Mouse (Mus musculus): ENCODE data around the gene Sorcs3. TPM values are rescaled to one million over a fixed set of nuclear protein-coding genes. Genes with fewer than 3 reads are reported as not detected.

The Sorcs3 gene
- polyA plus RNA-seq, 1 experiment from 2014 or later: 5.3 TPM

DNA sequence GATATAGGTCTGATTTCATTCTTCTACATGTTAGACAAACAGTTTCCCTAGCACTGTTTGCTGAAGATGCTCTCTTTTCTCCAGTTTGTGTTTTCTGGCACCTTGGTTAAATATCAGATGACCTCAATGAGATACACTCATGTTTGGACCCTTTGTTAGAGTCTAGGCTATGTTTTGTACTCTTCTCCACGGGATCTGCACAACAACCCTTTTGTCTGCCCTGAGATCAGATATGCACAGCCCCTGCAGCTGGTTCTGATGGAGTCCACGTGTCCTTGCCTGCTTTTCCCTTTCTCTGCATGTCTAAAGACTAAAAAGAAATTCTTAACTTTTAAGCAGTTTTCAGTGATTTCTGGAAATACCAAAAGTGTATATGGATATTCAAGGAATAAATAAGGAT lies 273.0 kb downstream of the Sorcs3 start:
- no peaks in the 10 kb centered on the region for H3K27me3 ChIP-seq (replicated peaks; ENCODE audit: control insufficient read depth, insufficient read depth, low read length)
- no peak overlapping the region for H3K9ac ChIP-seq (ENCODE audit: low read length)
- H3K36me3 ChIP-seq (ENCODE audit: control insufficient read depth, insufficient read depth, low read length): no peaks in the 10 kb centered on the region
- no peak overlapping the region for H3K4me2 ChIP-seq (ENCODE audit: low read length)
- 56% methylated on average over 2 of the region's 2 CpGs for WGBS
- ATAC-seq (no peak), DNase-seq (ENCODE audit: low spot score) (no peak)
- H3K27ac ChIP-seq (ENCODE audit: low read depth, low read length): no peak overlapping the region
- no peak overlapping the region for H3K4me3 ChIP-seq (ENCODE audit: low read depth, low read length)
- H3K4me1 ChIP-seq (ENCODE audit: control insufficient read depth, insufficient read depth, low read length): peaks cover 3% of the 10 kb centered on the region; the same call in 1 of the 2 replicates
- no peaks in the 10 kb centered on the region for H3K9me3 ChIP-seq (replicated peaks; ENCODE audit: control insufficient read depth, low read length)

DNA sequence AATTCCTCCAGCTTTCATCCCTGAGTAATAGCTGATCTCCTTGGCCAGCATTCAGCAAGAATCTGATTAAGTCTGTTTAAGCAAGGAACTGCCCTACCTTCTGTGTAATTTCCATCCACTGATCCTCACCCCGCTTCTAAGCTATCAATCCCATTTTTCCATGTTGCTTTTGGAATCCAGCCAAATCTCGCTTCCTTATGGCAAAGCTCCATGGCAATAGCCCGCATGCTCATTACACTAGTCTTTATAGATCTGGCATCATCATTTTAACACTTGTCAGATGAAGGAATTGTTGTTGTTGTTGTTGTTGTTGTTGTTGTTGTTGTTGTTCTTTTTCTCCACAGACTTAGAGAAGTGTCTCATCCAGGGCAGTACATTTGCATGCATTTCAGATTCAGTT lies 277.1 kb downstream of the Sorcs3 start:
- Histone ChIP-seq H3K4me2 (ENCODE audit: low read length) (no peak overlapping the region), H3K9ac (ENCODE audit: low read length) (no peak overlapping the region), H3K9me3 (replicated peaks; ENCODE audit: control insufficient read depth, low read length) (no peaks in the 10 kb centered on the region), H3K4me1 (ENCODE audit: control insufficient read depth, insufficient read depth, low read length) (peaks cover 3% of the 10 kb centered on the region; the same call in 1 of the 2 replicates), H3K36me3 (ENCODE audit: control insufficient read depth, insufficient read depth, low read length) (no peaks in the 10 kb centered on the region), H3K27ac (ENCODE audit: low read depth, low read length) (no peak overlapping the region), H3K4me3 (ENCODE audit: low read depth, low read length) (no peak overlapping the region), H3K27me3 (replicated peaks; ENCODE audit: control insufficient read depth, insufficient read depth, low read length) (no peaks in the 10 kb centered on the region)
- peak; percentile 63; the same call in 1 of the 2 replicates for ATAC-seq
- DNase-seq (ENCODE audit: low spot score): peak; percentile 69
- 42% methylated on average over 3 of the region's 3 CpGs for WGBS

DNA sequence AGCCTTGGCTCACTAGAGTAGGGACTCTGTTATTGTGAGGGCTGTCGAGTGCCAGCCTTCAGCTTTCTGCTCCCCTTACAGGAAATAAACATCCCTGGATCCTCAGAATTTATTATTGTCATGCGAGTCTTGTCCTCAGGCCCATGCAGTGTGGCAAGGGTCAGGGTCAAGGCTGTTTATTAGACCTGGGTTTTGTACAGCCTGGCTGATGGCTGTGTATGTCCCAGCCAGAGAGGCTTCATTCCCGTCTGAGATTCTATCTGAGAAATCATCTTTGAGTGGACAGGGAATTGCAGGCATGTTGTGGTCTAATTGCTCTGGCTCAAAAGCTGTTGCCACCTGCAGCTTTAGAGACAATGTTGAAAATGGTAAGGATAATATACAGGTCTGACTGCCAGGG lies 285.3 kb downstream of the Sorcs3 start:
- H3K4me2 ChIP-seq (ENCODE audit: low read length): no peak overlapping the region
- 0 out of 2 replicates have a peak, but pooled peaks have one; percentile 18 for ATAC-seq
- peak; percentile 13 for DNase-seq (ENCODE audit: low spot score)
- no peaks in the 10 kb centered on the region for H3K36me3 ChIP-seq (ENCODE audit: control insufficient read depth, insufficient read depth, low read length)
- H3K9ac ChIP-seq (ENCODE audit: low read length): no peak overlapping the region
- H3K27ac ChIP-seq (ENCODE audit: low read depth, low read length): no peak overlapping the region
- no peaks in the 10 kb centered on the region for H3K27me3 ChIP-seq (replicated peaks; ENCODE audit: control insufficient read depth, insufficient read depth, low read length)
- 68% methylated on average over 3 of the region's 3 CpGs for WGBS
- H3K4me3 ChIP-seq (ENCODE audit: low read depth, low read length): no peak overlapping the region
- H3K9me3 ChIP-seq (replicated peaks; ENCODE audit: control insufficient read depth, low read length): no peaks in the 10 kb centered on the region
- no peaks in the 10 kb centered on the region for H3K4me1 ChIP-seq (ENCODE audit: control insufficient read depth, insufficient read depth, low read length)

DNA sequence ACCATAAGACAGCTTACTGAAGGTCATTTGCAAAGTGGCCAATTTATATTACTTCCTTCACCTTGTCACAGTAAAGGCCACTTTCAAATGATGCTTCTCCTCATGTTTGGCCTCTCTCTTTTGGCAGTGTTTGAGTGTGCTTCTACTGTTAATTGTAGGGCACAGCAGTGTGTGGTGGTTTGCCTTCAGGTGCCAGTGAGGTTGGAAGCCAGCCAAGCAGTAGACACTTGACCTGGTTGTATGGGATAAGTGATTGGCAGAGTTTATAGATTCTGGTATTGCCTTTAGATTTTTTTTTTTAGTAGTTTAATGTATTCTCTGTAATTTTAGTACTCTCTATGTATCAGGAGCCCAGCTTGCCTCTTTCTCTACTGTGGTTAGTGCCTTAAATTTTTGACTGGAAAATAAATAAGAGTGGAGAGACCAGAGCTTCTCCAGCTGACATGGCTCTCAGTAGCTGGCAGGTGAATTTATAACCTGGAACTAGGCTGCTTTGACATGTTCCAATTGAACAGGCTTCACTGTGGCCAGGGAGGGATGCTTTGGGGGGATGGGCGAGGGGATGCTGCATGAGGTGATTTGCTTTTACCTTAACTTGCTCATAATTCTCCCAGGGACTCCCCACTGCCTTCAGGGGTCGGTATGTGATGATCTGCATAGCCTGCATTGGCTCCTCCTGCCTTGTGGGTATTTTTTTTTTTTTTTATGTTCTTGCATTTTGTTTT lies 298.2 kb downstream of the Sorcs3 start:
- no peaks in the 10 kb centered on the region for H3K27me3 ChIP-seq (replicated peaks; ENCODE audit: control insufficient read depth, insufficient read depth, low read length)
- no peak for ATAC-seq
- H3K36me3 ChIP-seq (ENCODE audit: control insufficient read depth, insufficient read depth, low read length): no peaks in the 10 kb centered on the region
- DNase-seq (ENCODE audit: low spot score): no peak
- no peak overlapping the region for H3K9ac ChIP-seq (ENCODE audit: low read length)
- H3K9me3 ChIP-seq (replicated peaks; ENCODE audit: control insufficient read depth, low read length): no peaks in the 10 kb centered on the region
- H3K4me1 ChIP-seq (ENCODE audit: control insufficient read depth, insufficient read depth, low read length): no peaks in the 10 kb centered on the region
- H3K4me2 ChIP-seq (ENCODE audit: low read length): no peak overlapping the region
- H3K27ac ChIP-seq (ENCODE audit: low read depth, low read length): no peak overlapping the region
- H3K4me3 ChIP-seq (ENCODE audit: low read depth, low read length): no peak overlapping the region
- WGBS: 69% methylated on average over 2 of the region's 2 CpGs

DNA sequence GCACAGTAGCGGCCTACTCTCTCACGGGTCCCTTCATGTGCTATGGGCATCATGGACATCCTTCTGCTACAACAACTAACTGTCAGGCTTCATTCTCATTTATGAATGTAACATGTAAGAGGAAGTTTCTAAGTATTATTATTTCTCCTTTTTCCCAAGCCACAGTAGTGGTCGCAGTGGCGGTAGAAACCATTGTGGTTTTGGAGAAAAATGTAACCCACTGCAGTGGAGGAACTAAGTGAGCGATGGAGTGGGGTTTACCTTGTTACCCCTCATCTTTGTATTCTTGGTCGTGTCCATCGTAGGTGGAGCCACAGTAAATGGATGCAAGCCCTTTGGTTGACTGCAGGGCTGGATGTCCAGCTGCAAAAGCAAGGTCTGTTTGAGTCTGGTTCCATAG lies 318.0 kb downstream of the Sorcs3 start:
- H3K27ac ChIP-seq (ENCODE audit: low read depth, low read length): no peak overlapping the region
- DNase-seq (ENCODE audit: low spot score): no peak
- no peak for ATAC-seq
- no peaks in the 10 kb centered on the region for H3K4me1 ChIP-seq (ENCODE audit: control insufficient read depth, insufficient read depth, low read length)
- H3K9ac ChIP-seq (ENCODE audit: low read length): no peak overlapping the region
- H3K9me3 ChIP-seq (replicated peaks; ENCODE audit: control insufficient read depth, low read length): no peaks in the 10 kb centered on the region
- 94% methylated on average over 7 of the region's 7 CpGs for WGBS
- no peak overlapping the region for H3K4me3 ChIP-seq (ENCODE audit: low read depth, low read length)
- no peak overlapping the region for H3K4me2 ChIP-seq (ENCODE audit: low read length)
- H3K27me3 ChIP-seq (replicated peaks; ENCODE audit: control insufficient read depth, insufficient read depth, low read length): no peaks in the 10 kb centered on the region
- no peaks in the 10 kb centered on the region for H3K36me3 ChIP-seq (ENCODE audit: control insufficient read depth, insufficient read depth, low read length)

DNA sequence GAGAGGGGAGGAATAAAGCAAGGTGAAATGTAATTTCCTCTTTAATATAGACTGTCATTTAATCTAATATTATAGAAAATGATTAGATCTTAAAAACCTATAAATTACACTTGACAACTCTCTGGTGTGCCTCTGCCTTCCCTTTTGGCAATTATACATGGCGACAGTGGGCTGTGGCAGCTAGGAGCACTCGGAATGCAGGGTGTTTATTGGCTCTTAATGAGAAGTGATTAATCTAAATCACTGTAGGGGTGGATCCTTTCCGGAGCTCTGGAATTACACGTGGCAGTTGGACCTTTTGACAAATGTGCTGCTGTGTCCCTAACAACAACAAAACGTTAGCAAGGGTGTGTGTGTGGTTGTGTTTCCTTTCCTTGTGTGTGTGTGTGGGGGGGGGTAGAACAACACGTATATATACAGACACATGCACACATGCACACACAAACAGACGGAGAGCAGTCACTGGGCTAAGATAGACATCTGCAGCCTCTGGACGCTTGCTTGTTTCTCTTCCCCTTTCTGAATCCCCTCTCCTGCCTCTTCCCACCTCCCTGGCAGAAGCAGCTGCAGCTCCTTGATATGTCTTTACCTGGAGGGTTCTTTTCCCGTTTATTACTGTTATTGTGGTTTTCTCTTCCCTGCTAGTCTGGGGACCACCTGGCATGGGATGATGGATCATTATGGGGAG lies 318.8 kb downstream of the Sorcs3 start:
- no peak overlapping the region for H3K9ac ChIP-seq (ENCODE audit: low read length)
- H3K27me3 ChIP-seq (replicated peaks; ENCODE audit: control insufficient read depth, insufficient read depth, low read length): no peaks in the 10 kb centered on the region
- no peak overlapping the region for H3K27ac ChIP-seq (ENCODE audit: low read depth, low read length)
- no peaks in the 10 kb centered on the region for H3K36me3 ChIP-seq (ENCODE audit: control insufficient read depth, insufficient read depth, low read length)
- WGBS: 39% methylated on average over 9 of the region's 9 CpGs
- no peak overlapping the region for H3K4me2 ChIP-seq (ENCODE audit: low read length)
- DNase-seq (ENCODE audit: low spot score): peak; percentile 17
- H3K9me3 ChIP-seq (replicated peaks; ENCODE audit: control insufficient read depth, low read length): no peaks in the 10 kb centered on the region
- no peak overlapping the region for H3K4me3 ChIP-seq (ENCODE audit: low read depth, low read length)
- ATAC-seq: no peak
- H3K4me1 ChIP-seq (ENCODE audit: control insufficient read depth, insufficient read depth, low read length): no peaks in the 10 kb centered on the region

DNA sequence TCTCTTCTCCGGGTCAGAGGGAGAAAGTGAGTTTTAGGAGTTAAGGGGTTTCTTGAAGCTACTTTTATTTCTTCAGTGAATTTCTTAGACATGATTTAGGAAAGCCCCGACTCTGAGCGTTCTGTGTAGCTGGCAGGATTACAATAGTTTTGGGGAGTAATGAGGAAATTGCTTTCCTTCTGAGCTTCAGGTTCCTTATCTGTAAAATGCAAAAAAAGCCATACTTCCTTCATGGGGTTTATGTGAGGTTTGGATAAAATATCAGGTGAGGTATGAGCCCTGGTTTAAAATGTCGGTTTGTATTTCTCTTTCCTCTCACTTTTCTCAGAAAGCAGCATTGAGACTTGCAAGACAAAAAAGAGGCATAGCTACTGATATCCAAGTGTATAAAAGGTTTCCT lies 327.8 kb downstream of the Sorcs3 start:
- Histone ChIP-seq H3K27me3 (replicated peaks; ENCODE audit: control insufficient read depth, insufficient read depth, low read length) (no peaks in the 10 kb centered on the region), H3K9me3 (replicated peaks; ENCODE audit: control insufficient read depth, low read length) (no peaks in the 10 kb centered on the region), H3K4me1 (ENCODE audit: control insufficient read depth, insufficient read depth, low read length) (no peaks in the 10 kb centered on the region), H3K4me2 (ENCODE audit: low read length) (no peak overlapping the region), H3K36me3 (ENCODE audit: control insufficient read depth, insufficient read depth, low read length) (no peaks in the 10 kb centered on the region), H3K9ac (ENCODE audit: low read length) (no peak overlapping the region), H3K4me3 (ENCODE audit: low read depth, low read length) (no peak overlapping the region), H3K27ac (ENCODE audit: low read depth, low read length) (no peak overlapping the region)
- WGBS: 90% methylated on average over 4 of the region's 4 CpGs
- DNase-seq (ENCODE audit: low spot score): no peak
- no peak for ATAC-seq

DNA sequence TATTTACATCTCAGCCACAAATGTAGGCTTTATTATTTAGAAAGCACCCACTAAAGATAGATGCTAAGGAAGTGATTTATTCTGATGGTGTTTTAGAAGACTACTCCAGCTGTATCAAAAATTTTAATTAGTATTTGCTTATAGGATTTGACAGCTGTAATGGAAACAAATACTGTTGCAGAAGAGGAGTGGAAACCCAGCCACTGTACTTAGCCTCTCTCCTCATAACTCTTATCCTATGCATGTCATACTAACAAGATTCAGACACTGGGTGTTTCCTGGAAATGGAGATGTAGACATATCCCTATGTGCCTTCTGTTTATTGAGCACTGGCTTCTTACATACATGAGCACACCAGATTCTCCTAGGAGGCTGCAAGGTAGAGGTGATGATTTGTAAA lies 338.5 kb downstream of the Sorcs3 start:
- no peak overlapping the region for H3K27ac ChIP-seq (ENCODE audit: low read depth, low read length)
- H3K4me2 ChIP-seq (ENCODE audit: low read length): no peak overlapping the region
- DNase-seq (ENCODE audit: low spot score) (no peak), ATAC-seq (no peak)
- H3K36me3 ChIP-seq (ENCODE audit: control insufficient read depth, insufficient read depth, low read length): no peaks in the 10 kb centered on the region
- H3K4me1 ChIP-seq (ENCODE audit: control insufficient read depth, insufficient read depth, low read length): peaks cover 3% of the 10 kb centered on the region; the same call in 1 of the 2 replicates
- H3K27me3 ChIP-seq (replicated peaks; ENCODE audit: control insufficient read depth, insufficient read depth, low read length): no peaks in the 10 kb centered on the region
- H3K9ac ChIP-seq (ENCODE audit: low read length): no peak overlapping the region
- H3K4me3 ChIP-seq (ENCODE audit: low read depth, low read length): no peak overlapping the region
- H3K9me3 ChIP-seq (replicated peaks; ENCODE audit: control insufficient read depth, low read length): no peaks in the 10 kb centered on the region
